Mouse (Mus musculus) heart, adult 2 months (tissue): ENCODE results near the gene Sgo1. TPM values are rescaled to one million over a fixed set of nuclear protein-coding genes. Genes with fewer than 3 reads are reported as not detected.

Source experiments
- DNase-seq, 2 experiments: peaks; one replicate each; pipeline ENCODE4 v3.0.0; 2021
- H3K27ac ChIP-seq: fragments of 200-600 bp; 2 replicates; pipeline ENCODE4 v1.8.1; 2022
- H3K27me3 ChIP-seq: fragments of 200-500 bp; 2 replicates; pipeline ENCODE4 v1.6.1; 2012; ENCODE audit warnings: mild to moderate bottlenecking, low read length, inconsistent platforms, mixed read lengths; ENCODE audit not compliant: control insufficient read depth, insufficient read depth
- H3K36me3 ChIP-seq: fragments of 200-500 bp; 2 replicates; pipeline ENCODE4 v1.6.1; 2012; ENCODE audit warnings: low read length, inconsistent platforms; ENCODE audit not compliant: control insufficient read depth, insufficient read depth
- H3K4me1 ChIP-seq: fragments of 200-500 bp; 2 replicates; pipeline ENCODE4 v1.6.1; 2011; ENCODE audit warnings: low read length; ENCODE audit not compliant: control insufficient read depth, insufficient read depth
- H3K4me3 ChIP-seq: fragments of 200-600 bp; 2 replicates; pipeline ENCODE4 v1.8.1; 2022
- H3K79me2 ChIP-seq: fragments of 200-500 bp; replicated peaks from 2 replicates; pipeline ENCODE4 v1.6.1; 2012; ENCODE audit warnings: mild to moderate bottlenecking, inconsistent platforms, low read length, moderate library complexity, mixed read lengths; ENCODE audit not compliant: control insufficient read depth, insufficient read depth
- H3K9ac ChIP-seq: fragments of 200-500 bp; 2 replicates; pipeline ENCODE4 v1.6.1; 2012; ENCODE audit warnings: low read depth, mild to moderate bottlenecking, control low read depth, inconsistent platforms, low read length, mixed read lengths
- CTCF ChIP-seq: fragments of 200-600 bp; IDR thresholded peaks from 2 replicates; pipeline ENCODE4 v1.8.1; 2022; ENCODE audit warnings: antibody characterized with exemption, mild to moderate bottlenecking, moderate library complexity
- EP300 ChIP-seq: fragments of 200-500 bp; IDR thresholded peaks from 2 replicates; pipeline ENCODE4 v1.6.1; 2011; ENCODE audit warnings: low read depth, low read length, control low read depth; ENCODE audit not compliant: insufficient read depth
- POLR2A ChIP-seq: fragments of 200-500 bp; IDR thresholded peaks from 2 replicates; pipeline ENCODE4 v1.6.1; 2011; ENCODE audit warnings: mild to moderate bottlenecking, low read depth, low read length, control low read depth; ENCODE audit not compliant: insufficient read depth
- WGBS: fragments of 180-500 bp; shearing (Covaris S2); methylation state at CpG from one replicate; pipeline ENCODE4 v1.1.7; 2018; 5-methylcytosine and 5-hydroxymethylcytosine counted together
- intact Hi-C: fragments of 180-260 bp; cut with DNase I; formaldehyde crosslinking; loops from one replicate; pipeline ENCODE4 v1.15.1; 2025
- polyA plus RNA-seq: library from polyadenylated mRNA; depleted of rRNA; stranded (reverse); fragments of >200 nt; gene quantifications from 2 replicates; pipeline ENCODE4 v1.2.3, GENCODE M21; 2012
- total RNA-seq, 2 experiments: library from RNA; stranded (reverse); gene quantifications; 2 replicates each; pipeline ENCODE4 v1.2.3; 2021

Gene Sgo1
- total and polyA plus RNA-seq, 3 experiments, result 0.04 to 0.29 (median 0.14) TPM

- Histone ChIP-seq H3K4me3 (no peak overlapping the region), H3K9ac (no peak overlapping the region), H3K4me1 (no peaks in the 10 kb centered on the region), H3K27me3 (no peaks in the 10 kb centered on the region), H3K27ac (no peak overlapping the region), H3K36me3 (peaks cover 8% of the 10 kb centered on the region), H3K79me2 (no peaks in the 10 kb centered on the region)
- intact Hi-C loops, result no loop called here
- TF ChIP-seq EP300 (no peak), POLR2A (no peak), CTCF (no peak)
- 55% methylated on average over 6 of the region's 6 CpGs for WGBS
- DNase-seq, result no peak
Observed at GRCm38 (mm10) chr17:53656369-53656860, 32.7 kb downstream of the Sgo1 start.

DNA sequence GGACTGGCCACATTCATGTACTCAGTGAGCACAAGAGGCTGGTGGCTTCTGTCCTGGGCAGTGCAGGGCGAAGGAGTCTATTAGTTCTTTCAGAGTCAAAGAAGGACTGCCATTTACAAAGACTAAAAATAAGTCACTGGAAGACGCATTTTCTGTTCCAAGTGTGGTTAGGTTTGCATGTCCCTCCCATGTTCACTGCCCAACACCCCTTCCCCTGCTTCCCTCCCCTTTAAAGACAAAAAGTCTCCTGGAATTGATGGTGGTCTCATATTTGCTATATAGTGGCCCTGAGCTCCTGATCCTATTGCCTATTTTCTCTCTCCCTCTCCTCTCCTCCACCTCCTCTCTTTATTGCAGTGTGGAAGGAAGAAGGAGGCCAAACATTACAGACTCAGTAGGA, 33.2 kb downstream of the Sgo1 start:
- intact Hi-C loops, result no loop called here
- Histone ChIP-seq H3K4me1 (no peaks in the 10 kb centered on the region; the same call in 1 of the 2 replicates), H3K4me3 (no peak overlapping the region), H3K27ac (no peak overlapping the region), H3K27me3 (no peaks in the 10 kb centered on the region), H3K79me2 (no peaks in the 10 kb centered on the region), H3K9ac (no peak overlapping the region), H3K36me3 (peaks cover 5% of the 10 kb centered on the region)
- DNase-seq, result no peak
- TF ChIP-seq EP300 (no peak), POLR2A (no peak), CTCF (no peak)
- WGBS, result 84% methylated on average over 2 of the region's 2 CpGs

- TF ChIP-seq POLR2A, result no peak
- no peak for TF ChIP-seq EP300
- TF ChIP-seq CTCF, result no peak
- Histone ChIP-seq H3K27me3 (no peaks in the 10 kb centered on the region), H3K36me3 (peaks cover 4% of the 10 kb centered on the region; the same call in 1 of the 2 replicates), H3K79me2 (no peaks in the 10 kb centered on the region), H3K4me3 (no peak overlapping the region), H3K27ac (no peak overlapping the region), H3K9ac (no peak overlapping the region), H3K4me1 (no peaks in the 10 kb centered on the region; the same call in 1 of the 2 replicates)
- DNase-seq, result peak in 1 of 2 experiments; percentile 42
- intact Hi-C loops, result no loop called here
- 78% methylated on average over 6 of the region's 6 CpGs for WGBS
Observed at GRCm38 (mm10) chr17:53655081-53655480, 34.1 kb downstream of the Sgo1 start.

- TF ChIP-seq EP300 (no peak), CTCF (no peak), POLR2A (no peak)
- Histone ChIP-seq H3K4me1 (no peaks in the 10 kb centered on the region; the same call in 1 of the 2 replicates), H3K79me2 (no peaks in the 10 kb centered on the region), H3K27me3 (no peaks in the 10 kb centered on the region), H3K36me3 (peaks cover 4% of the 10 kb centered on the region; the same call in 1 of the 2 replicates), H3K4me3 (no peak overlapping the region), H3K9ac (no peak overlapping the region), H3K27ac (no peak overlapping the region)
- no peak for DNase-seq
- intact Hi-C loops, result no loop called here
- 77% methylated on average over 4 of the region's 4 CpGs for WGBS
Observed at GRCm38 (mm10) chr17:53654596-53654995, 34.5 kb downstream of the Sgo1 start.

GRCm38 (mm10) chr17:53650251-53650661, 38.9 kb downstream of the Sgo1 start:
- peaks cover 5% of the 10 kb centered on the region for H3K36me3 ChIP-seq

GRCm38 (mm10) chr17:53643360-53643759, 45.8 kb downstream of the Sgo1 start:
- no peak for TF ChIP-seq EP300
- no peak for TF ChIP-seq CTCF
- no peak for TF ChIP-seq POLR2A
- Histone ChIP-seq H3K36me3 (peaks cover 5% of the 10 kb centered on the region), H3K4me1 (peaks cover 2% of the 10 kb centered on the region)

More at GRCm38 (mm10) chr17:53650251-53650661, 38.9 kb downstream of the Sgo1 start:
- Histone ChIP-seq H3K9ac (no peak overlapping the region), H3K27ac (no peak overlapping the region; the same call in none of the 2 replicates), H3K27me3 (no peaks in the 10 kb centered on the region), H3K4me1 (no peaks in the 10 kb centered on the region; the same call in 1 of the 2 replicates), H3K79me2 (no peaks in the 10 kb centered on the region), H3K4me3 (no peak overlapping the region)
- peak in 1 of 2 experiments; percentile 37 for DNase-seq
- intact Hi-C loops, result no loop called here
- WGBS, result 58% methylated on average over 2 of the region's 2 CpGs
- TF ChIP-seq POLR2A (no peak), EP300 (no peak), CTCF (no peak)

More at GRCm38 (mm10) chr17:53643360-53643759, 45.8 kb downstream of the Sgo1 start:
- Histone ChIP-seq H3K27ac (no peak overlapping the region), H3K27me3 (no peaks in the 10 kb centered on the region), H3K9ac (no peak overlapping the region), H3K79me2 (no peaks in the 10 kb centered on the region), H3K4me3 (no peak overlapping the region)
- intact Hi-C loops, result no loop called here
- WGBS, result 70% methylated on average over 4 of the region's 4 CpGs
- no peak for DNase-seq
